Mouse (Mus musculus) lung, postnatal 0 days (tissue): ENCODE data around the gene Ppp1r18.
A peak's percentile ranks its signal among the peaks of the same experiment; 100 is the strongest.

Source experiments
- CTCF ChIP-seq: IDR thresholded peaks from 2 replicates; pipeline ENCODE4 v1.5.1; 2016; ENCODE audit warnings: antibody characterized with exemption, mild to moderate bottlenecking
- EP300 ChIP-seq: IDR thresholded peaks from 2 replicates; pipeline ENCODE4 v1.6.1; 2016; ENCODE audit warnings: antibody characterized with exemption, mild to moderate bottlenecking, control low read depth

- TF ChIP-seq CTCF (no peak), EP300 (peak; percentile 29; the same call in 1 of the 2 replicates)
These were observed 53.8 kb downstream of the Ppp1r18 start for GRCm38 (mm10) chr17:35919060-35919715.
